In genomic region chr11:61642106-61642505, GRCm38 (mm10) we compare ENCODE assay signal across 15 mouse cellular contexts. TPM values are rescaled to one million over a fixed set of nuclear protein-coding genes. Genes with fewer than 3 reads are reported as not detected.
"Had no signal": no experiment of that assay in that cellular context is flagged by ENCODE, and none has a peak within 500 bp of the region (broad histone marks: within the 10 kb centered on the region; RNA-seq: fewer than 3 reads in every experiment).

No protein-coding gene starts in this region.

- H3K36me3 ChIP-seq: liver, embryonic 13.5 days; neural tube, embryonic 13.5 days had no signal

- H3K27me3 ChIP-seq: neural tube, embryonic 13.5 days had no signal

- H3K4me1 ChIP-seq: liver, embryonic 13.5 days; neural tube, embryonic 13.5 days had no signal

- H3K9ac ChIP-seq: liver, embryonic 13.5 days; neural tube, embryonic 13.5 days had no signal

- H3K4me3 ChIP-seq: layer of hippocampus, adult 2 months; liver, embryonic 13.5 days; neural tube, embryonic 13.5 days had no signal

- H3K27ac ChIP-seq: layer of hippocampus, adult 2 months; liver, embryonic 13.5 days; neural tube, embryonic 13.5 days had no signal

- H3K4me2 ChIP-seq: liver, embryonic 13.5 days; midbrain, embryonic 11.5 days; neural tube, embryonic 13.5 days had no signal

- DNase-seq: kidney, postnatal 14 days; layer of hippocampus, adult 9-11 months; liver, embryonic 13.5 days; lung, adult 2 months; lung, postnatal 14 days; lung, postnatal 4 days; midbrain, embryonic 14.5 days; thymus, adult 18-20 months; thymus, postnatal 36 days had no signal

- H3K9me3 ChIP-seq: liver, embryonic 13.5 days; neural tube, embryonic 13.5 days had no signal

RNA-seq across cellular contexts. Expression of gene Fam83g, which starts 41.8 kb away (rescaled TPM):
- total RNA-seq: layer of hippocampus, adult 2 months; layer of hippocampus, postnatal 25 days; megakaryocyte progenitor cell, adult 5-6 weeks; megakaryocyte-erythroid progenitor cell, adult 5-6 weeks had no signal
